Mouse (Mus musculus) E14TG2a.4 (cell line): ENCODE data around the gene Ppdpf.

ENCODE experiments used
- H3K27me3 ChIP-seq: 2 replicates; pipeline ENCODE4 v1.6.1; 2014; ENCODE audit warnings: low read length, control low read depth; ENCODE audit not compliant: insufficient read depth
- H3K36me3 ChIP-seq: 2 replicates; pipeline ENCODE4 v1.6.1; 2014; ENCODE audit warnings: low read length, control low read depth; ENCODE audit not compliant: insufficient read depth
- H3K4me1 ChIP-seq: replicated peaks from 2 replicates; pipeline ENCODE4 v1.6.1; 2014; ENCODE audit warnings: low read depth, low read length, control low read depth
- H3K4me3 ChIP-seq: replicated peaks from 2 replicates; pipeline ENCODE4 v1.5.1; 2014; ENCODE audit warnings: mild to moderate bottlenecking, low read length
- H3K9me3 ChIP-seq: 2 replicates; pipeline ENCODE4 v1.6.1; 2014; ENCODE audit warnings: low read length, control low read depth
- CTCF ChIP-seq: conservative IDR thresholded peaks from 2 replicates; pipeline ENCODE4 v1.5.1; 2014; ENCODE audit warnings: low read length
- NANOG ChIP-seq: IDR thresholded peaks from 2 replicates; pipeline ENCODE4 v1.6.1; 2014; ENCODE audit warnings: borderline replicate concordance, low read length, mixed read lengths
- POU5F1 ChIP-seq: IDR thresholded peaks from 2 replicates; pipeline ENCODE4 v1.6.1; 2014; ENCODE audit warnings: low read length, borderline replicate concordance

Gene Ppdpf

DNA sequence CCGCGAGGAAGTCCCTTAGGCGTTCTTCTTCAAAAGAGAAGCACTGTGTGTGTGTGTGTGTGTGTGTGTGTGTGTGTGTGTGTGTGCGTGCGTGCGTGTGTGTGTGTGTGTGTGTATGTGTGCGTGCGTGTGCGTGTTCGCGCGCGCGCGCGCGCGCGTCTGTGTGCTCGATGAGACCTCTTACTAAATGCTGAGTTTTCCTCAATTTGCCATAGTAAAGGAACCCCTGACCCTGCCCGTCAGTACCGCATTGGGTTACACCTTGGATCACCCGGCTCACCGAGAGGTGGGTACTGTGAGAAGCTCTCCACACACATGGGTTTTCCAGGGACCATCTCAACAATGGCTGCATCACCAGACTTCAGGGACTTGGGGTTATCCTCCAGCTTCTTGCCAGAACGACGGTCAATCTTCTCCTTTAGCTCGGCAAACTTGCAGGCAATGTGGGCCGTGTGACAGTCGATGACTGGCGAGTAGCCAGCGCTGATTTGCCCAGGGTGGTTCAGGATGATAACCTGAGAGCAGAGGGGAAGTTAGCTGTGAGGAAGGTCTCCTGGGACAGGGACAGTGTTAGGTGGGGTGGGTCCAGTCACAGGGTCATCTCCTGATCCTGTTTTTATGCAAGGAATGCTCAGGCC is 38.6 kb upstream of the Ppdpf start:
- no peaks in the 10 kb centered on the region for H3K36me3 ChIP-seq
- peak overlapping the region; percentile 81 for H3K4me3 ChIP-seq
- TF ChIP-seq POU5F1 (no peak), NANOG (no peak), CTCF (no peak)
- peaks cover 90% of the 10 kb centered on the region for H3K27me3 ChIP-seq
- peaks cover 31% of the 10 kb centered on the region for H3K4me1 ChIP-seq
- no peaks in the 10 kb centered on the region for H3K9me3 ChIP-seq

- Histone ChIP-seq H3K27me3 (peaks cover 84% of the 10 kb centered on the region), H3K4me1 (peaks cover 31% of the 10 kb centered on the region), H3K9me3 (no peaks in the 10 kb centered on the region), H3K36me3 (no peaks in the 10 kb centered on the region), H3K4me3 (no peak overlapping the region)
- no peak for TF ChIP-seq POU5F1
Measured at GRCm38 (mm10) chr2:181150281-181150680, 36.8 kb upstream of the Ppdpf start.

DNA sequence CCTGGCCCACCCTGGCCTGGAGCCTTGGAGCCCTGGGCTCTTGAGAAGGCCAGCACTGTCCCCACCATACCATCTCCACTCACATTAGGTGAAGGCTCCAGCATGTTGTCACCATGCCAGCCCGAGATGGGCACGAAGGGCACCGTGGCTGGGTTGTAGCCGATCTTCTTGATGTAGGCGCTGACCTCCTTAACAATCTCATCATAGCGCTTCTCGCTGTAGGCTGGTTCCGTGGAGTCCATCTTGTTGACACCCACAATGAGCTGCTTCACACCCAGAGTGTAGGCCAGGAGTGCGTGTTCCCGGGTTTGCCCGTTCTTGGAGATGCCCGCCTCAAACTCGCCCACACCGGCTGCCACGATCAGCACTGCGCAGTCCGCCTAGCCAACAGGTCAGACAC is 34.3 kb upstream of the Ppdpf start:
- H3K4me3 ChIP-seq: no peak overlapping the region
- no peaks in the 10 kb centered on the region for H3K36me3 ChIP-seq
- H3K27me3 ChIP-seq: peaks cover 86% of the 10 kb centered on the region
- no peaks in the 10 kb centered on the region for H3K9me3 ChIP-seq
- H3K4me1 ChIP-seq: peaks cover 40% of the 10 kb centered on the region
- no peak for TF ChIP-seq CTCF
- no peak for TF ChIP-seq NANOG
- TF ChIP-seq POU5F1: no peak

- no peak for TF ChIP-seq NANOG
- no peak for TF ChIP-seq POU5F1
- no peak for TF ChIP-seq CTCF
- H3K4me1 ChIP-seq: peaks cover 38% of the 10 kb centered on the region
- H3K9me3 ChIP-seq: no peaks in the 10 kb centered on the region
- H3K36me3 ChIP-seq: no peaks in the 10 kb centered on the region
- no peak overlapping the region for H3K4me3 ChIP-seq
- peaks cover 87% of the 10 kb centered on the region for H3K27me3 ChIP-seq
Measured at GRCm38 (mm10) chr2:181153131-181153530, 33.9 kb upstream of the Ppdpf start.

DNA sequence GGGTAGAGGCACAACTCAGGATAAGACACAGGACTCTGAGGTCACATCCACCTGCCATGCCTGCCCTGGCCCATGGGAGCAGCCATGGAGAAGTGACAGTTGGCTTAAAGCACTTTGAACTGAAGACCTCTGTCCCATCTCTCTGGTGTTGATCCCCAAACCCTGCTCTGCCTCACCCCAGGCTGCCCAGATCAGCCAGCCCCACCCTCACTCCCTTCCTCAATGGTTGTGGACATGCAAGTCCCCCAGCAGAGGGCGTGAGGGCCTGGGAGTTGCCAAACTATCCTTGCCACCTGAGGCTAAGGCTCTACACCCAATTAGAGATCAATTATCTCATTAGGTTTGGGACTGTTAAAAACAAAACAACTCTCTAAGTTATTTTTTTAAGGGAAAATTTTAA is 33.2 kb upstream of the Ppdpf start:
- TF ChIP-seq POU5F1 (no peak), CTCF (peak; percentile 47), NANOG (no peak)
- Histone ChIP-seq H3K9me3 (no peaks in the 10 kb centered on the region), H3K4me1 (peaks cover 32% of the 10 kb centered on the region), H3K4me3 (no peak overlapping the region), H3K27me3 (peaks cover 87% of the 10 kb centered on the region), H3K36me3 (no peaks in the 10 kb centered on the region)

GRCm38 (mm10) chr2:181154361-181154760 is 32.7 kb upstream of the Ppdpf start:
- Histone ChIP-seq H3K9me3 (no peaks in the 10 kb centered on the region), H3K27me3 (peaks cover 87% of the 10 kb centered on the region), H3K36me3 (no peaks in the 10 kb centered on the region), H3K4me1 (peaks cover 33% of the 10 kb centered on the region), H3K4me3 (no peak overlapping the region)
- no peak for TF ChIP-seq POU5F1
- TF ChIP-seq CTCF: no peak
- no peak for TF ChIP-seq NANOG

DNA sequence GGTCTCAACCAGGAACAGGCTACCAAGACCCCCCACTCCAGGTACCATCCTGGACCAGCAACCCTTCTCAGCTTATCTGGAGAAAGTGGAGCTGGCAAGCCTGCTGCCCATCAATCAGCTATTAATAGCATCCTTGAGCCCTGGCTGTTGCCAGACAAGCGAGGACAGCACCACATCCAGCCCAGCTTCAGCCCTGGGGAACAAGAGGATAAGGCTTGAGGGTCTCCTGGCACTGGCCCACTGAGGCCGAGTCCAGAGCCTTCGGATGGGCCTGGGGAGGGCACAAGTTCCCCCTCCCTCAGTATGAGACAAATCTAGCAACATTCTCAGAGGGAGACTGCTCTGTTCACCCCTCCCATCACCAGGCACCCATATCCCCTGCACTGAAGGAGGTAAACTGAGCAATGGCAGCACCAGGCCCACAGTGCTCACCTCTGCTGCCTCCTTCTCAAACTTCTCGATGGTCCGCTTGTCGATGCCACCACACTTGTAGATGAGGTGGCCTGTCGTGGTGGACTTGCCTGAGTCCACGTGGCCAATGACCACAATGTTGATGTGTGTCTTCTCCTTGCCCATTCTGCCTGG is 32.1 kb upstream of the Ppdpf start:
- Histone ChIP-seq H3K4me1 (peaks cover 35% of the 10 kb centered on the region), H3K4me3 (no peak overlapping the region), H3K27me3 (peaks cover 81% of the 10 kb centered on the region), H3K36me3 (no peaks in the 10 kb centered on the region), H3K9me3 (no peaks in the 10 kb centered on the region)
- TF ChIP-seq CTCF (no peak), NANOG (no peak), POU5F1 (no peak)

DNA sequence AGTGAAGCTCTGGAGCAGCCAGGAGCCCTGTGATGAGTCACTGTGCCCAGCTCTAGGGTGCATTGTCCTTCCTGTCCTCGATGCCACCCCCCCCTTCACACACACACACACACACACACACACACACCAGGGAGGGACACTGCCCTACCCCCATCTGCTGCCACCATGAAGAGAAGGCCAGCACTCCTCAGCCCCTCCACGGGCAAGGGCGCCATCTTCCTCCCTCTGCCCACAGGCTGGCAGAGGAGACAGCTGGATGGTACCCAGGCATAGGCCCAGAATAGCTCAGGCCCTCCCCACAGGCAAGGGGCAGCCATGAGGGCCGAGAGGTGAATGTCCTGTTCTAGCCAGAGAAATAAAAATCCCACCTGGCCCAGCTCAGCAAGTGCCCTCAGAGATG is 31.2 kb upstream of the Ppdpf start:
- Histone ChIP-seq H3K4me3 (peak overlapping the region; percentile 79; the same call in 1 of the 2 replicates), H3K27me3 (peaks cover 72% of the 10 kb centered on the region), H3K4me1 (peaks cover 28% of the 10 kb centered on the region), H3K9me3 (no peaks in the 10 kb centered on the region), H3K36me3 (no peaks in the 10 kb centered on the region)
- TF ChIP-seq POU5F1: no peak
